Comparison of ENCODE assay signal across 19 mouse cellular contexts in genomic region chr13:108123109-108123723, GRCm38 (mm10). TPM values are rescaled to one million over a fixed set of nuclear protein-coding genes. Genes with fewer than 3 reads are reported as not detected.
A peak's percentile ranks its signal among the peaks of the same experiment; 100 is the strongest.
DNase-seq lines count a peak whose midpoint lies in the region; ATAC-seq lines count a peak whose summit lies in the region.
"Had no signal": no experiment of that assay in that cellular context is flagged by ENCODE, and none has a peak within 500 bp of the region (broad histone marks: within the 10 kb centered on the region; RNA-seq: fewer than 3 reads in every experiment).

No protein-coding gene starts in this region.

- ATAC-seq in forebrain, embryonic 12.5 days (ENCODE audit: low FRiP score): no peak
- 0 out of 2 replicates have a peak, but pooled peaks have one; percentile 15 for ATAC-seq in hindbrain, embryonic 13.5 days (ENCODE audit: low FRiP score)
- ATAC-seq in midbrain, embryonic 16.5 days: peak; percentile 34
- no peak for ATAC-seq in CD4-positive, CD25-positive, alpha-beta regulatory T cell, adult 4 months
- ATAC-seq: liver, postnatal 0 days had no signal

- H3K27me3 ChIP-seq in forebrain, embryonic 12.5 days: no peaks in the 10 kb centered on the region
- H3K27me3 ChIP-seq in hindbrain, embryonic 13.5 days: no peaks in the 10 kb centered on the region
- no peaks in the 10 kb centered on the region for H3K27me3 ChIP-seq in midbrain, embryonic 16.5 days (ENCODE audit: control insufficient read depth, insufficient read depth, low read depth, low read length)
- H3K27me3 ChIP-seq: heart, embryonic 12.5 days; limb, embryonic 12.5 days had no signal

- no peaks in the 10 kb centered on the region for H3K9me3 ChIP-seq in forebrain, embryonic 12.5 days
- no peaks in the 10 kb centered on the region for H3K9me3 ChIP-seq in hindbrain, embryonic 13.5 days
- H3K9me3 ChIP-seq in midbrain, embryonic 16.5 days (replicated peaks; ENCODE audit: control insufficient read depth, low read length, poor library complexity, severe bottlenecking): no peaks in the 10 kb centered on the region
- H3K9me3 ChIP-seq: heart, embryonic 12.5 days; limb, embryonic 12.5 days had no signal

- H3K36me3 ChIP-seq in forebrain, embryonic 12.5 days (replicated peaks): no peaks in the 10 kb centered on the region
- no peaks in the 10 kb centered on the region for H3K36me3 ChIP-seq in hindbrain, embryonic 13.5 days
- no peaks in the 10 kb centered on the region for H3K36me3 ChIP-seq in midbrain, embryonic 16.5 days (ENCODE audit: control insufficient read depth, insufficient read depth, low read length)
- H3K36me3 ChIP-seq: heart, embryonic 12.5 days; limb, embryonic 12.5 days had no signal

- intact Hi-C loops in heart, postnatal 25 days (cut with DNase I): no loop called here

- WGBS in forebrain, embryonic 12.5 days: 25% methylated on average over 15 of the region's 15 CpGs
- 26% methylated on average over 15 of the region's 15 CpGs for WGBS in hindbrain, embryonic 13.5 days
- WGBS in midbrain, embryonic 16.5 days: 10% methylated on average over 15 of the region's 15 CpGs

- peak; percentile 27 for DNase-seq in heart, adult 11 months
- no peak for DNase-seq in heart, postnatal 25 days (ENCODE audit: low spot score)
- no peak for DNase-seq in testis, postnatal 10 days (ENCODE audit: low spot score)
- no peak for DNase-seq in frontal cortex, postnatal 25 days (ENCODE audit: low spot score in 2 of 2)
- DNase-seq: cerebellum, postnatal 10 days; gastrocnemius, postnatal 25 days; heart, postnatal 4 days; kidney, adult 18-20 months; kidney, postnatal 4 days; layer of hippocampus, postnatal 36 days; liver, postnatal 0 days; lung, postnatal 4 days; right cerebral cortex, postnatal 25 days had no signal

- H3K4me3 ChIP-seq in forebrain, embryonic 12.5 days (replicated peaks): no peak overlapping the region
- H3K4me3 ChIP-seq in hindbrain, embryonic 13.5 days: peak overlapping the region; percentile 15; the same call in 1 of the 2 replicates
- 0 out of 2 replicates have a peak overlapping the region, but pooled peaks have one; percentile 1 for H3K4me3 ChIP-seq in midbrain, embryonic 16.5 days (ENCODE audit: low read depth, low read length)
- H3K4me3 ChIP-seq: heart, embryonic 12.5 days; limb, embryonic 12.5 days had no signal

- H3K27ac ChIP-seq in forebrain, embryonic 12.5 days: peak overlapping the region; percentile 27; the same call in 1 of the 2 replicates
- H3K27ac ChIP-seq in hindbrain, embryonic 13.5 days: peak overlapping the region; percentile 37; the same call in 1 of the 2 replicates
- H3K27ac ChIP-seq in midbrain, embryonic 16.5 days (ENCODE audit: low read length): peak overlapping the region; percentile 23
- H3K27ac ChIP-seq: limb, embryonic 12.5 days had no signal

- no peak overlapping the region for H3K9ac ChIP-seq in forebrain, embryonic 12.5 days
- H3K9ac ChIP-seq in hindbrain, embryonic 13.5 days: peak overlapping the region; percentile 49; the same call in 1 of the 2 replicates
- peak overlapping the region; percentile 22; the same call in 1 of the 2 replicates for H3K9ac ChIP-seq in midbrain, embryonic 16.5 days (ENCODE audit: low read depth, low read length)
- H3K9ac ChIP-seq: heart, embryonic 12.5 days; limb, embryonic 12.5 days; liver, postnatal 0 days had no signal

- peaks cover 16% of the 10 kb centered on the region for H3K4me1 ChIP-seq in forebrain, embryonic 12.5 days
- peaks cover 22% of the 10 kb centered on the region for H3K4me1 ChIP-seq in hindbrain, embryonic 13.5 days (replicated peaks)
- H3K4me1 ChIP-seq in midbrain, embryonic 16.5 days (ENCODE audit: control insufficient read depth, insufficient read depth, low read length): peaks cover 10% of the 10 kb centered on the region

- peak overlapping the region; percentile 20 for H3K4me2 ChIP-seq in forebrain, embryonic 12.5 days
- H3K4me2 ChIP-seq in hindbrain, embryonic 13.5 days: peak overlapping the region; percentile 43
- peak overlapping the region; percentile 33 for H3K4me2 ChIP-seq in midbrain, embryonic 16.5 days (ENCODE audit: low read length)
- H3K4me2 ChIP-seq: heart, embryonic 12.5 days; limb, embryonic 12.5 days had no signal

RNA-seq across cellular contexts. Expression of gene Ndufaf2, which starts 35.2 kb away (rescaled TPM):
- total RNA-seq in heart, postnatal 25 days (2021): 10 to 100 TPM; 23.5 to 26.1 TPM
- 96.1 and 99.3 TPM in 2 replicates for polyA plus RNA-seq in forebrain, embryonic 12.5 days (2016; fragmentation: Nextera tagmentation; extraction: Ambion mirVana)
- polyA plus RNA-seq in hindbrain, embryonic 13.5 days (2015; fragmentation: Nextera tagmentation; extraction: Ambion mirVana): 77.6 and 88.2 TPM in 2 replicates
- 68.5 TPM in 2 replicates for polyA plus RNA-seq in midbrain, embryonic 16.5 days (2015; fragmentation: Nextera tagmentation; extraction: Ambion mirVana)
- 10 to 100 TPM; 39.7 to 40.4 TPM for polyA plus RNA-seq in CD4-positive, CD25-positive, alpha-beta regulatory T cell, adult 4 months (2017; shearing (Covaris generic))

RNA-seq across cellular contexts. Expression of gene Ercc8, which starts 35.3 kb away (rescaled TPM):
- total RNA-seq in heart, postnatal 25 days (2021): 1 to 10 TPM; 6.3 to 7.2 TPM
- 23.0 and 24.0 TPM in 2 replicates for polyA plus RNA-seq in forebrain, embryonic 12.5 days (2016; fragmentation: Nextera tagmentation; extraction: Ambion mirVana)
- 24.8 and 26.7 TPM in 2 replicates for polyA plus RNA-seq in hindbrain, embryonic 13.5 days (2015; fragmentation: Nextera tagmentation; extraction: Ambion mirVana)
- polyA plus RNA-seq in midbrain, embryonic 16.5 days (2015; fragmentation: Nextera tagmentation; extraction: Ambion mirVana): 32.0 and 33.6 TPM in 2 replicates
- 10 to 100 TPM; 11.0 to 13.6 TPM for polyA plus RNA-seq in CD4-positive, CD25-positive, alpha-beta regulatory T cell, adult 4 months (2017; shearing (Covaris generic))

Comparison
In these comparisons a context has a peak if more than half of its experiments do, and no peak if none do; other contexts are left out.
1. ATAC-seq: peak in hindbrain, embryonic 13.5 days (single experiment) and midbrain, embryonic 16.5 days (single experiment); none in forebrain, embryonic 12.5 days (single experiment) and CD4-positive, CD25-positive, alpha-beta regulatory T cell, adult 4 months (single experiment).
2. Peak in every context shown above with its lines, with median percentiles within 50 percentile points of each other: H3K27ac ChIP-seq and H3K4me2 ChIP-seq.